8 mouse cellular contexts compared by ENCODE assay signal in the genomic region with DNA sequence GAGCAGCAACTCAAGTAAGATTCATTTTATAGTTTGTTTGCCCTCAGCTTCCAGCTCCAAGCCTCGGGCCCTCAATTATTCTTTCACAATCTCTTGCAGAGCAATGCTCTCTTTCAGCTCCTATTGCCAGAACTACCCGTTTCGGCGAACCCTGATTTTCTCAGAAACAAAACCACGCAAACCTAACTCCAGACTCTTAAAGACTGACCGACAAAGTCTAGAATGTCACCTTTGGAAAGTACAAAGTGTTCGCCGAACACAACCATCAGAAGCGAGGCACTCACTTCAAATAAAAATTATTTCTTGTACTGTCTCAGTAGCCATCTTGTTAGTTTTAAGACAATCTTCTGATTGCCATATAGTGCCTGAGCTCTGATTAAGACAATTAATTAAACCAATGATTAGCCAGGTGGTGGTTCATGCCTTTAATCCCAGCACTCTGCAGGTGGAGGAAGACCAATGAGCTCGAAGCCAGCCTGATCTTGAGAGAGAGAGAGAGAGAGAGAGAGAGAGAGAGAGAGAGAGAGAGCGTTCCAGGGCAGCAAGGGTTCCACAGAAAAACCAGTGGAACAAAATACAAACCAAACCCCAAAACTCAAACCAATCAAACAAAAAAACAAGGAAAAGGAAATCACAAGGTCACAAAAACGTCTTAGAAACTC. TPM values are rescaled to one million over a fixed set of nuclear protein-coding genes. Genes with fewer than 3 reads are reported as not detected.
DNase-seq lines count a peak whose midpoint lies in the region; ATAC-seq and TF ChIP-seq lines count a peak whose summit lies in the region.

No protein-coding gene starts in this region.

- DNase-seq in lung, embryonic 14.5 days, result no peak
- no peak for DNase-seq in lung, postnatal 4 days
- no peak for DNase-seq in gastrocnemius, adult 8-10 months (ENCODE audit: low spot score in 2 of 2)
- DNase-seq in thymus, postnatal 36 days, result no peak

- no peaks in the 10 kb centered on the region for H3K9me3 ChIP-seq in lung, embryonic 14.5 days (ENCODE audit: low read depth, low read length)
- no peaks in the 10 kb centered on the region for H3K9me3 ChIP-seq in hindbrain, embryonic 15.5 days

- H3K9ac ChIP-seq in lung, embryonic 14.5 days, result peak overlapping the region; percentile 86
- H3K9ac ChIP-seq in hindbrain, embryonic 15.5 days, result peak overlapping the region; percentile 90

- H3K4me1 ChIP-seq in lung, embryonic 14.5 days (ENCODE audit: insufficient read depth), result no peaks in the 10 kb centered on the region
- no peaks in the 10 kb centered on the region; the same call in 1 of the 2 replicates for H3K4me1 ChIP-seq in cortical plate, adult 2 months (ENCODE audit: control insufficient read depth, insufficient read depth, low read length)
- peaks cover 16% of the 10 kb centered on the region for H3K4me1 ChIP-seq in hindbrain, embryonic 15.5 days (replicated peaks)

- WGBS in lung, embryonic 14.5 days, result 70% methylated on average over 12 of the region's 12 CpGs
- 71% methylated on average over 12 of the region's 12 CpGs for WGBS in hindbrain, embryonic 15.5 days
- WGBS in macrophage (ENCODE audit: missing documents), result 54% methylated on average over 12 of the region's 12 CpGs

- peaks cover under 1% of the 10 kb centered on the region; the same call in 1 of the 2 replicates for H3K36me3 ChIP-seq in lung, embryonic 14.5 days (ENCODE audit: insufficient read depth)
- H3K36me3 ChIP-seq in hindbrain, embryonic 15.5 days, result no peaks in the 10 kb centered on the region
- no peaks in the 10 kb centered on the region for H3K36me3 ChIP-seq in macrophage (ENCODE audit: inconsistent target)

- no peak for TF ChIP-seq CTCF in lung, embryonic 14.5 days (IDR thresholded peaks at IDR 0.05; ENCODE audit: low read depth)
- no peak for TF ChIP-seq CTCF in cortical plate, adult 2 months (IDR thresholded peaks at IDR 0.05; ENCODE audit: extremely low read depth, insufficient read depth, low read length)

- no peak overlapping the region; the same call in 1 of the 2 replicates for H3K27ac ChIP-seq in lung, embryonic 14.5 days (ENCODE audit: low read depth)
- peak overlapping the region; percentile 53; the same call in 1 of the 2 replicates for H3K27ac ChIP-seq in cortical plate, adult 2 months (ENCODE audit: insufficient read depth, low read length)
- peak overlapping the region; percentile 91 for H3K27ac ChIP-seq in hindbrain, embryonic 15.5 days (replicated peaks)
- H3K27ac ChIP-seq in macrophage, result peak overlapping the region; percentile 37

- H3K4me3 ChIP-seq in lung, embryonic 14.5 days (ENCODE audit: low read depth, low read length), result peak overlapping the region; percentile 74
- H3K4me3 ChIP-seq in cortical plate, adult 2 months (ENCODE audit: insufficient read depth, low read length), result peak overlapping the region; percentile 77
- peak overlapping the region; percentile 95 for H3K4me3 ChIP-seq in hindbrain, embryonic 15.5 days
- H3K4me3 ChIP-seq in macrophage (ENCODE audit: inconsistent target), result peak overlapping the region; percentile 64

- no peaks in the 10 kb centered on the region for H3K27me3 ChIP-seq in lung, embryonic 14.5 days (ENCODE audit: insufficient read depth, low read length)
- no peaks in the 10 kb centered on the region for H3K27me3 ChIP-seq in hindbrain, embryonic 15.5 days

- no peak for ATAC-seq in lung, embryonic 14.5 days (ENCODE audit: insufficient read depth)
- ATAC-seq in hindbrain, embryonic 15.5 days (ENCODE audit: low FRiP score, low read depth), result no peak
- no peak for ATAC-seq in activated CD4-positive, CD25-positive, alpha-beta regulatory T cell, adult 4 months

- TF ChIP-seq POLR2A in cortical plate, adult 2 months (IDR thresholded peaks at IDR 0.05; ENCODE audit: extremely low read depth, insufficient read depth, low read length), result no peak

- peaks cover 55% of the 10 kb centered on the region for H3K79me2 ChIP-seq in macrophage (ENCODE audit: inconsistent target)

- H3K4me2 ChIP-seq in lung, embryonic 14.5 days, result peak overlapping the region; percentile 88
- peak overlapping the region; percentile 79 for H3K4me2 ChIP-seq in hindbrain, embryonic 15.5 days

RNA-seq across cellular contexts. Expression of a gene that starts 0.7 kb away (rescaled TPM):
- 111 and 114 TPM in 2 replicates for polyA plus RNA-seq in lung, embryonic 14.5 days (2014; fragmentation: Nextera tagmentation; extraction: Ambion mirVana)
- polyA plus RNA-seq in cortical plate, adult 2 months (2012; rRNA removed), result 68.6 and 69.0 TPM in 2 replicates
- 163 and 166 TPM in 2 replicates for polyA plus RNA-seq in hindbrain, embryonic 15.5 days (2015; fragmentation: Nextera tagmentation; extraction: Ambion mirVana)
- 10 to 100 TPM in 19 of 26 experiments, 1 to 10 TPM in 7; 4.5 to 40.2 (median 18.2) TPM for total RNA-seq in macrophage (2018; cell fraction: chromatin; rRNA removed)
- 10 to 100 TPM; 13.8 to 26.3 (median 19.4) TPM for total RNA-seq in macrophage (2018; cell fraction: cytosol; rRNA removed)
- 10 to 100 TPM in 19 of 26 experiments, 1 to 10 TPM in 7; 4.2 to 38.9 (median 16.1) TPM for total RNA-seq in macrophage (2018; cell fraction: nucleus; rRNA removed)
- polyA plus RNA-seq in macrophage (2018), result 21.5 to 33.2 TPM (median 27.8 TPM) in 3 replicates
- total RNA-seq in gastrocnemius, adult 8-10 months (2022), result 100 to 1,000 TPM; 123 to 132 (median 128) TPM
- polyA plus RNA-seq in activated CD4-positive, CD25-positive, alpha-beta regulatory T cell, adult 4 months (2017; shearing (Covaris generic)), result 10 to 100 TPM; 49.3 to 91.2 TPM
